Mouse (Mus musculus) lung, embryonic 15.5 days (tissue): ENCODE results near the gene Csdc2. TPM values are rescaled to one million over a fixed set of nuclear protein-coding genes. Genes with fewer than 3 reads are reported as not detected.
"Not testable (repeated sequence)": the region's sequence is repeated elsewhere in the genome, so short reads cannot be mapped to it uniquely, and the experiment has no call there.

Experiments used
- ATAC-seq: fragments of 200-750 bp; cut with Nextera tagmentation; 2 replicates; pipeline ENCODE4 v1.8.0; 2017; ENCODE audit warnings: moderate number of reproducible peaks, borderline replicate concordance; ENCODE audit not compliant: low FRiP score, low TSS enrichment; ENCODE audit errors: extremely low read depth
- H3K27ac ChIP-seq: fragments of 300-500 bp; sonication (generic); 2 replicates; pipeline ENCODE4 v1.5.1; 2015; ENCODE audit warnings: moderate library complexity, mild to moderate bottlenecking, inconsistent platforms
- H3K27me3 ChIP-seq: fragments of 300-500 bp; sonication (generic); 2 replicates; pipeline ENCODE4 v1.6.1; 2015; ENCODE audit warnings: inconsistent platforms
- H3K36me3 ChIP-seq: fragments of 300-500 bp; sonication (generic); 2 replicates; pipeline ENCODE4 v1.6.1; 2015; ENCODE audit warnings: inconsistent platforms
- H3K4me1 ChIP-seq: fragments of 300-500 bp; sonication (generic); 2 replicates; pipeline ENCODE4 v1.6.1; 2015; ENCODE audit warnings: inconsistent platforms
- H3K4me2 ChIP-seq: fragments of 300-500 bp; sonication (generic); 2 replicates; pipeline ENCODE4 v1.6.1; 2015; ENCODE audit warnings: inconsistent platforms, mild to moderate bottlenecking, moderate library complexity
- H3K4me3 ChIP-seq: fragments of 300-500 bp; sonication (generic); 2 replicates; pipeline ENCODE4 v1.5.1; 2015; ENCODE audit warnings: mild to moderate bottlenecking, inconsistent platforms
- H3K9ac ChIP-seq: fragments of 300-500 bp; sonication (generic); 2 replicates; pipeline ENCODE4 v1.6.1; 2015; ENCODE audit warnings: inconsistent platforms
- H3K9me3 ChIP-seq: fragments of 300-500 bp; sonication (generic); 2 replicates; pipeline ENCODE4 v1.6.1; 2016; ENCODE audit warnings: inconsistent platforms
- WGBS: fragments of 180-500 bp; shearing (Covaris S2); methylation state at CpG from one replicate; pipeline ENCODE4 v1.1.7; 2015; 5-methylcytosine and 5-hydroxymethylcytosine counted together
- polyA plus RNA-seq: library from polyadenylated mRNA; unstranded; fragments of >200 nt; fragmentation: Nextera tagmentation; extraction: Ambion mirVana; gene quantifications from 2 replicates; pipeline ENCODE4 v1.2.1, GENCODE M21; 2015

Gene Csdc2
- polyA plus RNA-seq, 1 experiment from 2014 or later, result 11.2 TPM

DNA sequence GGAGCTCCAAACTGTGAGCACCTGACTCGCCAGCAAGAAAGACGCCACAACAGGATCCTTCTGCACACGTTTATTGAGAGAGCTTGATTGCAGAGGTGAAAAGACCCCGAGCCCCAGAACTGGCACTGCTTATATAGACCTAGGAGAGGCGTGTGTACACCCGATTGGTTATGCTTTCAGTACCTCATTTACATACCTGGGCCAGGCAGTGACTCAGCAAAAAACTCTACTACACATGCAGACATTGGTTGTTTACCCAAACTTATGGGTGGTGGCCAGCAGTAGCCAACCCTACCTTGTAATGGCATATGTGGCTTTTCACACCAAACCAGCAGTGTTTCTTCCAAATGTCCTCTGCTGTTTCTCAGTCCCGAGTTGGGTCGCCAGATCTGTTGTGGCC is 38.6 kb downstream of the Csdc2 start:
- not testable (repeated sequence) for H3K27ac ChIP-seq, ATAC-seq, H3K27me3 ChIP-seq, H3K4me2 ChIP-seq, H3K4me3 ChIP-seq, H3K9ac ChIP-seq, H3K9me3 ChIP-seq, H3K4me1 ChIP-seq, H3K36me3 ChIP-seq
- 85% methylated on average over 8 of the region's 8 CpGs for WGBS

DNA sequence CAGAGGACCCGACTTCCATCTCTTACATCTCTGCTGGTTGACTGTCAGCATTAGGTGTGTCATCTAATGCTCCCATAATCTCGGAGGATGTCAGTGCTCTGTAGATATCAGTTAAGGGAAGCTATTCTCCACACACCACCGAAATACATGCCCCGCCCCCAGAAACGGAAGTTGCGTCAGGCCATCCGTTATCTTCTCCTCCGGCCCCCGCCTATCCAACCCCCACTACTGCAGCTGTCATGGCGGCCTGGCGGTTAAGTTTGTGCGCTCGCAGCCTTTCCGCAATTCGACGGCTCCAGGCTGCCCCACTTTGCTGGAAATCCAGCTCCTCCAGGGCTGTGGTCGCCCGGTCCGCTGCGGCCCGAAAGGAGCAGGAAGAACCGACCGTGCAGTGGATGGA is 43.8 kb downstream of the Csdc2 start, which contains the start of gene 1700029P11Rik:
1700029P11Rik (plus strand) TSS at position 220 of the 400 bp plus-strand sequence.
- Histone ChIP-seq H3K9ac (no peak within 1 kb of the TSS), H3K27ac (no peak within 1 kb of the TSS), H3K4me1 (no peaks in the 10 kb centered on the region), H3K4me3 (no peak within 1 kb of the TSS), H3K27me3 (no peaks in the 10 kb centered on the region), H3K36me3 (no peaks in the 10 kb centered on the region), H3K9me3 (no peaks in the 10 kb centered on the region), H3K4me2 (no peak within 1 kb of the TSS)
- WGBS, result 92% methylated on average over 23 of the region's 23 CpGs
- no peak for ATAC-seq

DNA sequence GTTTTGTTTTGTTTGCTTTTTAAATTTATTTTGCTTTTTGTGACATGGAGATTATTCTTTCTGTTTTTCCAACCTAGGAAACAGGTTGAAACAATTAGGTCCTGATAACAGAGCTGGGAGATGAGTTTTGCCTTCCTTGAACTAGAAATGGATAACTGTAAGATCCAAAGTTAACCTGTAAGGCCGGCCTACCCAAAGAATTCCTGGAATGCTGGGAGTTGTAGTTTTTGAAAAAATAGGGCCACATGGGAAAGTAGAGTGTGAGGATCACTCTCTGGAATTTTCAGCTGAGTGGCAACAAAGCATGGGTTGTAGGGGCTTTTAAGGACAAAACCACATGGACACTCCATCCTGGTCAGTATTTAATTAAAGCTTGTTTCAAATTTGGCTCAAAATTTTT is 45.6 kb downstream of the Csdc2 start:
- H3K9me3 ChIP-seq, result no peaks in the 10 kb centered on the region
- H3K4me2 ChIP-seq, result no peak overlapping the region
- no peak for ATAC-seq
- no peaks in the 10 kb centered on the region for H3K27me3 ChIP-seq
- no peak overlapping the region for H3K4me3 ChIP-seq
- no peaks in the 10 kb centered on the region for H3K36me3 ChIP-seq
- H3K4me1 ChIP-seq, result no peaks in the 10 kb centered on the region
- no peak overlapping the region for H3K9ac ChIP-seq
- H3K27ac ChIP-seq, result no peak overlapping the region
- 33% methylated on average over 1 of the region's 1 CpGs for WGBS

DNA sequence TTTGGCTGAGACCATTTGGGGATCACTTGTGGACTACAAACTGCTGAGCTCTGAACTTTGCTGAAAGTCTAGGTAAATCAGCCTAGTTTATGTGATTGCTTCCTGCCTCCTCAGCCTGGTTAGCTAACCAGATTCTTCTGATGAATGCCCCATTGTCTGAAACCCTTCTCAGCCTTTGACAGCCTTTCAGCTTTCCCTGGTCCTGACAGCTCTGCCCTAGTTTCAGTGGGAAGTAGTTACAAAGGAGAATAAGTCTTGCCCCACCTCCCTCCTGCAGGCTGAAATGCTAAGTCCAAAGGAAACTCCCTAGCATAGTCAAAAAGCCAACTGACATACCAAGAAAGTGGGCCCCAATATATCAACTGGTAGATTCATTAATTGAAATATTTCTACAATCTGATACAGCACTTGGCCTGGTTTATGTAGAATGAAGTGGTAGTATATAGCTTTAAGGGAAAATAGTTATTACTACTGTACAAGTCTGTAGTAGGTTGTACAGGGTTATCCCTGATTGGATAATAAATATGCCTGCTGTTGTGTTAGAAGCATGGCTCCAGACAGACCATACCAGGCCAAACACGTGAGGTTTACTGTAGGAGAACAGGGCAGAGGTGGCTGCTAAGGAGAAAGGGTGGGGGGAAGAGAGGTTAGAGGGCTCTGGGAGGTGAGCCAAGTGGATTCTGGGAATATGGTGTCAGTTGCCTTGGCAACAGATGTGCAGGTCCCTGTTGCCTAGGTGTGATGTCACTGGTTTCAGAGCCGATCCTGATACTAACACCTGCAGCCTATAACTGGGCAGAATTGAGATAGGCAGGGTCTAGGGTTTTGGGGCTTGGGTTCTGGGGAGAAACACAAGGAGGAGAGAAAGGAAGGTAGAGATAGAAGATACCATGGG is 49.0 kb downstream of the Csdc2 start:
- 49% methylated on average over 2 of the region's 2 CpGs for WGBS
- ATAC-seq, result no peak
- H3K4me2 ChIP-seq, result no peak overlapping the region
- H3K27ac ChIP-seq, result no peak overlapping the region
- peaks cover 5% of the 10 kb centered on the region for H3K4me1 ChIP-seq
- H3K4me3 ChIP-seq, result no peak overlapping the region
- H3K36me3 ChIP-seq, result no peaks in the 10 kb centered on the region
- H3K9me3 ChIP-seq, result no peaks in the 10 kb centered on the region
- no peak overlapping the region for H3K9ac ChIP-seq
- no peaks in the 10 kb centered on the region for H3K27me3 ChIP-seq

DNA sequence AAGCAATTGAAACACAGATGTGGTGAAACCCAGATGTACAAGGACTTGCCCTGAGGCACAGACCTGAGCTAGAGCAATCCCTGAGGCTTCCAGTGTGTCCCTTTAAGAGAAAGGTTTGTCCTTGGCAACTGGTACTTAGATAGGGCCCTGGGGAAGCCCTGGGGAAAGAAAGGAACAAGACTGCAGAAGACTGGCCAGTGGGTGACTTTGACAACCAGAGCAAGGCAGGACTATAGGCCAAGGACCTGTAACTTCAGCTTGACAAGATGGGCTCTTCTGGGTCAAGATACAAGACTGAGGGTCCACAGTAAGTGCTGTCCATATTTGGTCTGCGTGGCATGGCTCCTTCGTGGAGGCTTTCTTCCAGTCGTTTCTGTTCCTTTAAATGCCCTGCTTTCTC is 51.1 kb downstream of the Csdc2 start, which contains the start of gene Xrcc6:
Xrcc6 (plus strand) TSS at position 190 of the 400 bp plus-strand sequence.
- WGBS, result 79% methylated on average over 3 of the region's 3 CpGs
- H3K4me1 ChIP-seq, result peaks cover 5% of the 10 kb centered on the region
- no peak within 1 kb of the TSS for H3K9ac ChIP-seq
- H3K4me3 ChIP-seq, result no peak within 1 kb of the TSS
- no peaks in the 10 kb centered on the region for H3K9me3 ChIP-seq
- H3K27ac ChIP-seq, result no peak within 1 kb of the TSS
- no peak for ATAC-seq
- no peaks in the 10 kb centered on the region for H3K27me3 ChIP-seq
- no peak within 1 kb of the TSS for H3K4me2 ChIP-seq
- H3K36me3 ChIP-seq, result no peaks in the 10 kb centered on the region

DNA sequence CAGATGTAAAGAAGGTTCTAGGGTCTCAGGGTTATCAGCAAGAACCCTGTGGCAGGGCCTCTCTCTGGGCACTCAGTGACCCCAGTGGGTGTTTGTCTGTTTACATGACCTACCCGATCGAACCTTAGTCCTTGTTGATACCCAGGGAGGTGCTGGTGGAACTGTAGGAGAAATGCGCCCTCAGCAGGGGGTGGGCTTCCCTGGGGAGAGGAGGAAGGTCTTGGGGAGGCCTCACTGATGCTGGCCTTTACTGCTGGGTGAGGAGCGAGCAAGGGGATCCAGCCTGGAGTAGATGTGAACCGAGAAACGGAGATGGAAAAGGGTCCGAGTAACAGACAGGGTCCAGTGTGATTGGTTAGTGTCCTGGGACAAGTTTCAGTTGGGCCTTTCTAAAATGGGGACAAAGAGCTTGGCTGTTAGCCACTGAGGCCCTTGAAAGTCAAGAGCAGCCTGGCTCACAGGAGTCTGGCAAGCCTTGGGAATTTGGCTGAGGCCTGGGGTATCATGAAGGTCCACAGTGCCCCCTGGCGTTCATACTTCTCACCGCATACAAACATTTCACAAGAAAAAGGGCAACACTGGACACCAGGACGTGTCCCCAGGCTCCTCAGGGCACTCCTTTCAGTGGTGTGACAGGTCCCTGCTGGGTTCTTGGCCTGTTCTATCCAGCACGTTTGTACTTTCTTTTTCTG is 53.0 kb downstream of the Csdc2 start:
- H3K27me3 ChIP-seq, result no peaks in the 10 kb centered on the region
- H3K9me3 ChIP-seq, result no peaks in the 10 kb centered on the region
- peaks cover 5% of the 10 kb centered on the region for H3K4me1 ChIP-seq
- no peak overlapping the region for H3K4me2 ChIP-seq
- H3K9ac ChIP-seq, result no peak overlapping the region
- no peak overlapping the region for H3K4me3 ChIP-seq
- 20% methylated on average over 11 of the region's 11 CpGs for WGBS
- peak; percentile 76 for ATAC-seq
- peak overlapping the region; percentile 48; the same call in 1 of the 2 replicates for H3K27ac ChIP-seq
- H3K36me3 ChIP-seq, result peaks cover 8% of the 10 kb centered on the region; the same call in 1 of the 2 replicates

DNA sequence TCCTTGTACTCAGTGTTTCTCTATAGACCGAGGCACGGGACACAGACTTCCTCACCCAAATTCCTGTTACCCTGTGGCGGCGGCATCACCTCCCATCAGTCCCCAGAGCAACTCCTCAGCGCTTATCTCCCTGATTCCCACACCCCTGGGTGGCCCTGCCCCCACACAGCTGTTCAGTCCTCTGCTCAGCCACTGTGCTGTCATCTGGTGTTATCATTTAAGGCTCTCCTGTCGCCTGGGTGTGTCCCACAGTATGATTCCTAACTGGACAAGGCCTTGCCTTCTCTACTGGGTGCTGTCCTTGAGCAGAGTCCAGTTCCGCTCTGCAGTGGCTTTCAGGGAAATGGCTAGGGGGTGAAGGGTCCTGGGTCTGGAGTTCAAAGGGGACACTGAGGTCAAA is 54.0 kb downstream of the Csdc2 start:
- no peak overlapping the region for H3K4me3 ChIP-seq
- peaks cover 11% of the 10 kb centered on the region; the same call in 1 of the 2 replicates for H3K36me3 ChIP-seq
- no peak overlapping the region for H3K27ac ChIP-seq
- ATAC-seq, result no peak
- peaks cover 5% of the 10 kb centered on the region for H3K4me1 ChIP-seq
- H3K9ac ChIP-seq, result no peak overlapping the region
- no peaks in the 10 kb centered on the region for H3K9me3 ChIP-seq
- WGBS, result 40% methylated on average over 7 of the region's 7 CpGs
- no peak overlapping the region for H3K4me2 ChIP-seq
- H3K27me3 ChIP-seq, result no peaks in the 10 kb centered on the region

DNA sequence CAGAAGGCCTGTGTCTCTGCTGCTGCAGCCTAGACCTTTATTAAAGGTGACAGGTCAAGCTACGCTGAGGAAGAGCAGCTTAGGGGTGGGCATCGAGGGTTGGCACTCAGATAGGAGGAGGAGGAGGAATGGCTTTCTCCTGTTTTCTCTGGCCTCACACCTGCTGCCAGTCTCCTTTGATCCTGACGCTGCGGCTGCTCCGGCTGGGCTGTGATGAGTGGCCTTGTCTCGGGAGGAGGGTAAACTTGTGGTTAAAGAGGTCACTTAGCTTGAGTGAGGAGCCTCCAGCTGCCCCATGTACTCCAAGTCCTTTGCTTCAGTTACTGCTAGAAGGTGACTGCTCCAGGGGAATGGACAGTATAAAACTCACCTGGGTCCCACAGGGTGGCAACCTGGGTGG is 57.4 kb downstream of the Csdc2 start:
- ATAC-seq, result no peak
- 59% methylated on average over 6 of the region's 6 CpGs for WGBS
- H3K9ac ChIP-seq, result no peak overlapping the region
- no peaks in the 10 kb centered on the region for H3K9me3 ChIP-seq
- H3K4me2 ChIP-seq, result no peak overlapping the region
- H3K27me3 ChIP-seq, result no peaks in the 10 kb centered on the region
- H3K4me3 ChIP-seq, result no peak overlapping the region
- peaks cover 28% of the 10 kb centered on the region for H3K36me3 ChIP-seq
- no peak overlapping the region for H3K27ac ChIP-seq
- H3K4me1 ChIP-seq, result peaks cover 5% of the 10 kb centered on the region

Other genes with a start within 250 kb of the Csdc2 start
- gene Chadl, start 239.5 kb upstream of the Csdc2 start, polyA plus RNA-seq, result 5.7 and 5.8 TPM in 2 replicates
- 30.4 and 30.7 TPM in 2 replicates for gene Zc3h7b, start 191.7 kb upstream of the Csdc2 start, polyA plus RNA-seq
- gene Rangap1, start 191.2 kb upstream of the Csdc2 start, polyA plus RNA-seq, result 100 and 111 TPM in 2 replicates
- 27.4 and 31.4 TPM in 2 replicates for gene Tef, start 134.3 kb upstream of the Csdc2 start, polyA plus RNA-seq
- gene Tob2, start 78.0 kb upstream of the Csdc2 start, polyA plus RNA-seq, result 27.0 and 29.1 TPM in 2 replicates
- 172 and 183 TPM in 2 replicates for gene Phf5a, start 64.8 kb upstream of the Csdc2 start, polyA plus RNA-seq
- gene Aco2, start 64.5 kb upstream of the Csdc2 start, polyA plus RNA-seq, result 164 and 173 TPM in 2 replicates
- 76.3 and 80.1 TPM in 2 replicates for gene Polr3h, start 10.5 kb upstream of the Csdc2 start, polyA plus RNA-seq
- 37.1 and 39.1 TPM in 2 replicates for gene Pmm1, start 24.2 kb downstream of the Csdc2 start, polyA plus RNA-seq
- gene 1700029P11Rik, start 43.8 kb downstream of the Csdc2 start, polyA plus RNA-seq, result not detected in 2 replicates
- gene Xrcc6, start 51.1 kb downstream of the Csdc2 start, polyA plus RNA-seq, result 86.3 and 93.0 TPM in 2 replicates
- 20.5 and 25.1 TPM in 2 replicates for gene Desi1, start 97.1 kb downstream of the Csdc2 start, polyA plus RNA-seq
- gene Snu13, start 110.8 kb downstream of the Csdc2 start, polyA plus RNA-seq, result 296 and 301 TPM in 2 replicates
- not detected in 2 replicates for gene 4930407I10Rik, start 122.4 kb downstream of the Csdc2 start, polyA plus RNA-seq
- 0.04 TPM in 1 of 2 replicates, not detected in the other for gene Mei1, start 133.2 kb downstream of the Csdc2 start, polyA plus RNA-seq
- gene Ccdc134, start 191.2 kb downstream of the Csdc2 start, polyA plus RNA-seq, result 19.4 and 20.9 TPM in 2 replicates
- gene Srebf2, start 210.4 kb downstream of the Csdc2 start, polyA plus RNA-seq, result 126 and 132 TPM in 2 replicates